Mouse (Mus musculus): ENCODE results near the gene Ing2.

DNA sequence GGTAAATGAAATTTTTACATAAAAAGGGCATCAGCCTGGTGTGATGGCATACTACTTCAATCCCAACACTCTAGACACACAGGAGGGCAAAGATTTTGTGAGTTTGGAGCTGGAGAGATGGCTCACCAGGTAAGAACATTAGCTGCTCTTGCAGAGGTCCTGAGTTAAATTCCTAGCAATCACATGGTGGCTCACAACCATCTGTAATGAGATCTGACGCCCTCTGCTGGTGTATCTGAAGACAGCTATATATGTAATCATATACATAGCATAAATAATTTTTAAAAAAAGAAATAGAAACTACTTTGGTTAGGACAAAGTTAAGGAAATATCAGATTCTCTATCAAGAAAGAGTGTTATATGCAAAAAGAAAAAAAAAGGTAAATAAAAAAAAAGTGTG lies 4.2 kb upstream of the Ing2 start:
- TF ChIP-seq CTCF (IDR thresholded peaks at IDR 0.05; ENCODE audit: control insufficient read depth, insufficient read depth, insufficient replicate concordance, low read depth, low read length) (no peak), POLR2A (IDR thresholded peaks at IDR 0.05; ENCODE audit: control insufficient read depth, low read depth, low read length) (no peak)
